Mouse (Mus musculus) ES-E14 (cell line): ENCODE measurements around the gene Zfp472. TPM values are rescaled to one million over a fixed set of nuclear protein-coding genes. Genes with fewer than 3 reads are reported as not detected.

Experiments used
- DNase-seq: peaks from one replicate; pipeline ENCODE4 v3.0.0-alpha.2; 2013; ENCODE audit warnings: low read depth, low spot score
- H3K27ac ChIP-seq: 2 replicates; pipeline ENCODE4 v1.5.1; 2012; ENCODE audit warnings: low read depth, mild to moderate bottlenecking, low read length, moderate library complexity, mixed read lengths; ENCODE audit not compliant: poor library complexity, insufficient read depth, severe bottlenecking
- H3K36me3 ChIP-seq: 2 replicates; pipeline ENCODE4 v1.6.1; 2012; ENCODE audit warnings: mild to moderate bottlenecking, low read length, moderate library complexity, mixed read lengths; ENCODE audit not compliant: control insufficient read depth, poor library complexity, insufficient read depth, severe bottlenecking
- H3K4me1 ChIP-seq, 2 experiments: fragments of 150-350 bp in 1 of 2; sonication (generic) in 1 of 2; 2 replicates each; pipeline ENCODE4 v1.6.1; 2012; ENCODE audit warnings: low read length in 2 of 2, mild to moderate bottlenecking in 1 of 2, mixed read lengths in 1 of 2; ENCODE audit not compliant: control insufficient read depth in 2 of 2, insufficient read depth in 2 of 2, poor library complexity in 1 of 2
- H3K4me3 ChIP-seq, 2 experiments: fragments of 150-350 bp in 1 of 2; sonication (generic) in 1 of 2; 2 replicates each; pipeline ENCODE4 v1.5.1; 2012; ENCODE audit warnings: low read length in 2 of 2, low read depth in 1 of 2, mild to moderate bottlenecking in 1 of 2, mixed read lengths in 1 of 2; ENCODE audit not compliant: insufficient read depth in 1 of 2, poor library complexity in 1 of 2, severe bottlenecking in 1 of 2
- H3K9ac ChIP-seq: 2 replicates; pipeline ENCODE4 v1.6.1; 2012; ENCODE audit warnings: low read depth, mild to moderate bottlenecking, low read length, mixed read lengths; ENCODE audit not compliant: poor library complexity, insufficient read depth, severe bottlenecking
- H3K9me3 ChIP-seq: fragments of 150-350 bp; sonication (generic); 2 replicates; pipeline ENCODE4 v1.6.1; 2012; ENCODE audit warnings: low read depth, mild to moderate bottlenecking, low read length; ENCODE audit not compliant: control insufficient read depth, insufficient read depth
- CHD2 ChIP-seq: IDR thresholded peaks from 2 replicates; pipeline ENCODE4 v1.6.1; 2014; ENCODE audit warnings: mild to moderate bottlenecking, low read depth, low read length, inconsistent platforms
- HCFC1 ChIP-seq: IDR thresholded peaks from 2 replicates; pipeline ENCODE4 v1.6.1; 2012; ENCODE audit warnings: low read length, inconsistent platforms, borderline replicate concordance; ENCODE audit not compliant: insufficient read depth
- MAFK ChIP-seq: IDR thresholded peaks from 2 replicates; pipeline ENCODE4 v1.6.1; 2014; ENCODE audit warnings: mild to moderate bottlenecking, low read depth, low read length, inconsistent platforms; ENCODE audit not compliant: insufficient read depth
- ZC3H11A ChIP-seq: IDR thresholded peaks from 2 replicates; pipeline ENCODE4 v1.6.1; 2012; ENCODE audit warnings: low read depth, mild to moderate bottlenecking, inconsistent platforms, low read length, borderline replicate concordance
- ZNF384 ChIP-seq: IDR thresholded peaks from 2 replicates; pipeline ENCODE4 v1.6.1; 2012; ENCODE audit warnings: low read depth, low read length, inconsistent platforms
- in situ Hi-C, 2 experiments: fragments of 600-800 bp; cut with MboI; formaldehyde crosslinking; loops; one replicate each; pipeline ENCODE4 v1.15.1; 2025; ENCODE audit warnings: low sequenced_read_pairs in 2 of 2, inconsistent platforms in 1 of 2; ENCODE audit not compliant: unreplicated experiment in 2 of 2
- total RNA-seq: library from RNA; depleted of rRNA; stranded (reverse); fragments of 300-350 nt; gene quantifications from 2 replicates; pipeline ENCODE4 v1.2.3, GENCODE M21; 2012

Zfp472 gene
- total RNA-seq, 1 experiment: 9.0 TPM

- no peaks in the 10 kb centered on the region for H3K9me3 ChIP-seq
- no peak overlapping the region for H3K9ac ChIP-seq
- no peak overlapping the region for H3K27ac ChIP-seq
- in situ Hi-C loops: no loop called here
- no peaks in the 10 kb centered on the region for H3K36me3 ChIP-seq
- peak overlapping the region in 1 of 2 experiments; percentile 68; a peak in 2 of 4 replicates for H3K4me3 ChIP-seq
- DNase-seq: no peak
- no peaks in the 10 kb centered on the region for H3K4me1 ChIP-seq
- TF ChIP-seq ZC3H11A: no peak
- TF ChIP-seq HCFC1: no peak
- no peak for TF ChIP-seq ZNF384
- TF ChIP-seq CHD2: no peak
- TF ChIP-seq MAFK: no peak
These were observed 20.7 kb downstream of the Zfp472 start for GRCm38 (mm10) chr17:32986301-32986700.

- H3K4me1 ChIP-seq: peaks cover 0 to 4% of the 10 kb centered on the region in 2 experiments; a peak in 1 of 4 replicates
- peak overlapping the region in 1 of 2 experiments; percentile 98; a peak in 2 of 4 replicates for H3K4me3 ChIP-seq
- peak; percentile 22 for DNase-seq
- no peak overlapping the region for H3K27ac ChIP-seq
- TF ChIP-seq MAFK (no peak), ZNF384 (no peak), CHD2 (no peak), ZC3H11A (no peak), HCFC1 (no peak)
- in situ Hi-C loops: no loop called here
- no peaks in the 10 kb centered on the region for H3K36me3 ChIP-seq
- H3K9me3 ChIP-seq: no peaks in the 10 kb centered on the region
- no peak overlapping the region for H3K9ac ChIP-seq
These were observed 26.5 kb downstream of the Zfp472 start for GRCm38 (mm10) chr17:32991965-32992698.

- no peaks in the 10 kb centered on the region for H3K36me3 ChIP-seq
- H3K9me3 ChIP-seq: no peaks in the 10 kb centered on the region
- peaks cover 0 to 4% of the 10 kb centered on the region in 2 experiments; a peak in 1 of 4 replicates for H3K4me1 ChIP-seq
- no peak for TF ChIP-seq MAFK
- TF ChIP-seq HCFC1: peak; percentile 76
- TF ChIP-seq ZC3H11A: no peak
- TF ChIP-seq ZNF384: no peak
- TF ChIP-seq CHD2: peak; percentile 89
- DNase-seq: peak; percentile 77
- H3K4me3 ChIP-seq: peak within 1 kb of the TSS; percentile 88 to 98
- in situ Hi-C loops: no loop called here
- peak within 1 kb of the TSS; percentile 27; the same call in 1 of the 2 replicates for H3K27ac ChIP-seq
- H3K9ac ChIP-seq: peak within 1 kb of the TSS; percentile 87
These were observed 27.3 kb downstream of the Zfp472 start, which contains the start of gene Zfp952 for GRCm38 (mm10) chr17:32992699-32993474. Gene Zfp952, plus strand, starts transcription at chr17:32993129.

GRCm38 (mm10) chr17:32998492-32998891 lies 32.9 kb downstream of the Zfp472 start:
- Histone ChIP-seq H3K4me1 (peaks cover 0 to 4% of the 10 kb centered on the region in 2 experiments; a peak in 1 of 4 replicates), H3K9ac (no peak overlapping the region), H3K36me3 (peaks cover 1% of the 10 kb centered on the region; the same call in 1 of the 2 replicates), H3K9me3 (no peaks in the 10 kb centered on the region), H3K27ac (no peak overlapping the region), H3K4me3 (no peak overlapping the region)
- in situ Hi-C loops: no loop called here
- DNase-seq: no peak
- TF ChIP-seq ZC3H11A (no peak), CHD2 (no peak), MAFK (no peak), HCFC1 (no peak), ZNF384 (no peak)
